11 mouse cellular contexts compared by ENCODE assay signal in the genomic region with DNA sequence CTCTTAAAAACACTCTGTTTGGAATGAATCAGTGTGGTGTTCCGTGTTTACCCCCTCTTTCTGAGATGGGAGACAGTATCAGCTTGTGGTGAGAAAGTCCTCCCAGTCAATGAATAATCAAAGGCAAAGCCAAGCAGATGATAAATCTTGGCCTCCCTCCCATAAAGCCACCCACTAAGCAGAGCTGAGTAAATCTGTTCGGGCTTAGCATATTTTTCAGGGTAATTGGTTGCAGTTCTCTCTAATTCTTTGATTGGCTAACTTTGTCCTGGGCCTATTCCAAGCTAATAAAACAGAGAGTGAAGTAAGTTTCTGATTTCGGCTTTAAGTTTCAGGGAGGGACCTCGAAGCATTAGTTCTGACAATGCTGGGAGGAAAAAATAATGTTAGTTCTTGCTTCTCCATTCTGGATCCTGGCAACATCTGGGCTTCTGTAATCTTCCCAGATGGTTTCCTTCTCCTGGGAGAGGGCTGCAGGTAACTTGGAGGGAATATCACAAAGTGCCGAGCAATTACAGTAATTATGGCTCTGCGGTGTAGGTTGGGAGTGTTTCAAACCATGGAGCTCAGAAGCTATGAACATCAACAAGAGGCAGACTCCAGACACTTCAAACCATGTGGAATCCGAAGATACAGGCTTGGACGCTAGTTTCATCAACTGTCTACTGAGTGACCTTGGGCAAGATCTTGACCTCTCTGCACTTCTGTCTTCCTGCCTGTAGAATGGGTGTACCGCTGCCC. TPM values are rescaled to one million over a fixed set of nuclear protein-coding genes. Genes with fewer than 3 reads are reported as not detected.
DNase-seq lines count a peak whose midpoint lies in the region; ATAC-seq and TF ChIP-seq lines count a peak whose summit lies in the region.
"Had no signal": no experiment of that assay in that cellular context is flagged by ENCODE, and none has a peak within 500 bp of the region (broad histone marks: within the 10 kb centered on the region; RNA-seq: fewer than 3 reads in every experiment).

No protein-coding gene starts in this region.

- no peak for ATAC-seq in limb, embryonic 12.5 days (ENCODE audit: insufficient number of reproducible peaks, insufficient read depth, low FRiP score, low TSS enrichment, low read depth)
- peak; percentile 77 for ATAC-seq in embryonic facial prominence, embryonic 14.5 days (ENCODE audit: low read depth)

- H3K4me2 ChIP-seq in limb, embryonic 12.5 days = no peak overlapping the region
- no peak overlapping the region for H3K4me2 ChIP-seq in embryonic facial prominence, embryonic 14.5 days (ENCODE audit: low read depth, low read length)
- peak overlapping the region; percentile 51 for H3K4me2 ChIP-seq in myocyte (ENCODE audit: low read depth)
- H3K4me2 ChIP-seq: hindbrain, embryonic 15.5 days; liver, embryonic 11.5 days; midbrain, embryonic 11.5 days had no signal

- whole genome bisulfite sequencing in limb, embryonic 12.5 days = 49% methylated on average over 9 of the region's 9 CpGs
- WGBS in limb, embryonic 10.5 days = 68% methylated on average over 9 of the region's 9 CpGs
- 33% methylated on average over 9 of the region's 9 CpGs for WGBS in embryonic facial prominence, embryonic 14.5 days

- no peak for TF ChIP-seq CTCF in layer of hippocampus, adult 2 months (conservative IDR thresholded peaks at IDR 0.05)

- TF ChIP-seq POLR2A in myocyte (IDR thresholded peaks at IDR 0.05; ENCODE audit: insufficient read length, low read depth) = no peak

- no peaks in the 10 kb centered on the region for H3K36me3 ChIP-seq in limb, embryonic 12.5 days
- no peaks in the 10 kb centered on the region for H3K36me3 ChIP-seq in limb, embryonic 10.5 days
- H3K36me3 ChIP-seq in embryonic facial prominence, embryonic 14.5 days (ENCODE audit: control insufficient read depth, insufficient read depth, low read length) = no peaks in the 10 kb centered on the region
- H3K36me3 ChIP-seq in myocyte (ENCODE audit: control insufficient read depth, insufficient read depth) = no peaks in the 10 kb centered on the region
- H3K36me3 ChIP-seq: hindbrain, embryonic 15.5 days had no signal

- H3ac ChIP-seq in myocyte (ENCODE audit: control insufficient read depth, insufficient read length) = no peak overlapping the region

- peaks cover 9% of the 10 kb centered on the region; the same call in 1 of the 2 replicates for H3K4me1 ChIP-seq in limb, embryonic 12.5 days (replicated peaks)
- H3K4me1 ChIP-seq in limb, embryonic 10.5 days = peaks cover 11% of the 10 kb centered on the region
- H3K4me1 ChIP-seq in embryonic facial prominence, embryonic 14.5 days (ENCODE audit: control insufficient read depth, insufficient read depth, low read length) = peaks cover 13% of the 10 kb centered on the region
- H3K4me1 ChIP-seq: hindbrain, embryonic 15.5 days had no signal

- H3K9me3 ChIP-seq in limb, embryonic 12.5 days = no peaks in the 10 kb centered on the region
- H3K9me3 ChIP-seq in limb, embryonic 10.5 days (replicated peaks) = no peaks in the 10 kb centered on the region
- no peaks in the 10 kb centered on the region for H3K9me3 ChIP-seq in embryonic facial prominence, embryonic 14.5 days (ENCODE audit: control insufficient read depth, low read length)
- H3K9me3 ChIP-seq: hindbrain, embryonic 15.5 days had no signal

- DNase-seq in limb, embryonic 10.5 days (ENCODE audit: low spot score) = no peak
- peak; percentile 91 for DNase-seq in embryonic facial prominence, embryonic 14.5 days (ENCODE audit: low spot score)
- DNase-seq in layer of hippocampus, adult 2 months (ENCODE audit: low spot score in 2 of 2) = peak; percentile 80 to 92
- DNase-seq in spleen, adult 18-20 months = no peak
- DNase-seq in lung, postnatal 10 days = no peak
- DNase-seq: thymus, postnatal 4 days had no signal

- H3K9ac ChIP-seq in limb, embryonic 12.5 days (replicated peaks) = no peak overlapping the region
- H3K9ac ChIP-seq in embryonic facial prominence, embryonic 14.5 days (ENCODE audit: low read depth, low read length) = no peak overlapping the region
- H3K9ac ChIP-seq: hindbrain, embryonic 15.5 days had no signal

- H3K27ac ChIP-seq in limb, embryonic 12.5 days = 0 out of 2 replicates have a peak overlapping the region, but pooled peaks have one; percentile 7
- H3K27ac ChIP-seq in limb, embryonic 10.5 days = no peak overlapping the region
- H3K27ac ChIP-seq in embryonic facial prominence, embryonic 14.5 days (replicated peaks; ENCODE audit: low read depth, low read length) = peak overlapping the region; percentile 5; the same call in 1 of the 2 replicates
- no peak overlapping the region for H3K27ac ChIP-seq in layer of hippocampus, adult 2 months
- H3K27ac ChIP-seq: hindbrain, embryonic 15.5 days had no signal

- H3K79me2 ChIP-seq in myocyte (ENCODE audit: control insufficient read depth, insufficient read depth) = no peaks in the 10 kb centered on the region

- no peaks in the 10 kb centered on the region for H3K27me3 ChIP-seq in limb, embryonic 12.5 days
- no peaks in the 10 kb centered on the region for H3K27me3 ChIP-seq in limb, embryonic 10.5 days (ENCODE audit: low read depth, poor library complexity, severe bottlenecking)
- H3K27me3 ChIP-seq in embryonic facial prominence, embryonic 14.5 days (replicated peaks; ENCODE audit: control insufficient read depth, insufficient read depth, low read length) = no peaks in the 10 kb centered on the region
- H3K27me3 ChIP-seq in myocyte (ENCODE audit: control insufficient read depth, insufficient read depth, insufficient read length) = no peaks in the 10 kb centered on the region
- H3K27me3 ChIP-seq: hindbrain, embryonic 15.5 days had no signal

- no peak overlapping the region for H3K4me3 ChIP-seq in limb, embryonic 12.5 days (replicated peaks)
- H3K4me3 ChIP-seq in limb, embryonic 10.5 days = no peak overlapping the region
- no peak overlapping the region for H3K4me3 ChIP-seq in embryonic facial prominence, embryonic 14.5 days (ENCODE audit: low read depth, low read length)
- H3K4me3 ChIP-seq in layer of hippocampus, adult 2 months = no peak overlapping the region
- H3K4me3 ChIP-seq in myocyte = no peak overlapping the region
- H3K4me3 ChIP-seq: hindbrain, embryonic 15.5 days had no signal

TF ChIP-seq in myocyte, 11 proteins besides CTCF, POLR2A, EP300 and RAD21:
- no peak for TF ChIP-seq MYOG (IDR thresholded peaks at IDR 0.05; ENCODE audit: control insufficient read depth in 1 of 3, insufficient read depth in 1 of 3, insufficient read length in 2 of 3, low read depth in 2 of 3)
- TF ChIP-seq E2F4 (IDR thresholded peaks at IDR 0.05; ENCODE audit: insufficient read depth) = no peak
- TF ChIP-seq MYOD1 (IDR thresholded peaks at IDR 0.05; ENCODE audit: control insufficient read depth in 1 of 3, insufficient read length in 2 of 3, low read depth in 2 of 3) = no peak

RNA-seq across cellular contexts. Expression of a gene that starts 44.3 kb away (rescaled TPM):
- polyA plus RNA-seq in limb, embryonic 12.5 days (2016; fragmentation: Nextera tagmentation; extraction: Ambion mirVana) = 54.1 and 60.1 TPM in 2 replicates
- polyA plus RNA-seq in limb, embryonic 10.5 days (2016; fragmentation: Nextera tagmentation; extraction: Ambion mirVana) = 55.1 and 64.3 TPM in 2 replicates
- 75.5 and 78.7 TPM in 2 replicates for polyA plus RNA-seq in embryonic facial prominence, embryonic 14.5 days (2014; fragmentation: Nextera tagmentation; extraction: Ambion mirVana)
- total RNA-seq in layer of hippocampus, adult 2 months (2021) = 100 to 1,000 TPM; 202 to 216 TPM
- 41.2 TPM for polyA plus RNA-seq in myocyte (2012; fragmentation: generic; extraction: Trizol)

Comparison
In these comparisons a context has a peak if more than half of its experiments do, and no peak if none do; other contexts are left out.
1. H3K27ac ChIP-seq: peak in limb, embryonic 12.5 days (single experiment) and embryonic facial prominence, embryonic 14.5 days (single experiment); none in limb, embryonic 10.5 days (single experiment) and layer of hippocampus, adult 2 months (single experiment).
2. DNase-seq: peak in embryonic facial prominence, embryonic 14.5 days (single experiment) and layer of hippocampus, adult 2 months (2 of 2); none in limb, embryonic 10.5 days (single experiment), spleen, adult 18-20 months (0 of 2) and lung, postnatal 10 days (single experiment).